In genomic region chr2:26903311-26903710, GRCm38 (mm10) we compare ENCODE assay signal across 8 mouse cellular contexts. TPM values are rescaled to one million over a fixed set of nuclear protein-coding genes. Genes with fewer than 3 reads are reported as not detected.
DNase-seq lines count a peak whose midpoint lies in the region; ATAC-seq and TF ChIP-seq lines count a peak whose summit lies in the region.

No protein-coding gene starts in this region.

- peak overlapping the region; percentile 60 for H3K9ac ChIP-seq in heart, adult 2 months (ENCODE audit: low read depth, low read length)
- peak overlapping the region; percentile 90 for H3K9ac ChIP-seq in liver, embryonic 11.5 days (ENCODE audit: low read depth, low read length)
- peak overlapping the region; percentile 70 for H3K9ac ChIP-seq in stomach, postnatal 0 days (ENCODE audit: low read length)

- no peak for ATAC-seq in liver, embryonic 11.5 days (replicated peaks; ENCODE audit: low FRiP score)
- ATAC-seq in stomach, postnatal 0 days (ENCODE audit: low FRiP score, low TSS enrichment) = no peak

- no peaks in the 10 kb centered on the region; the same call in 1 of the 2 replicates for H3K79me2 ChIP-seq in heart, adult 2 months (replicated peaks; ENCODE audit: control insufficient read depth, insufficient read depth, low read length)

- H3K27me3 ChIP-seq in heart, adult 2 months (ENCODE audit: control insufficient read depth, insufficient read depth, low read length) = no peaks in the 10 kb centered on the region
- no peaks in the 10 kb centered on the region for H3K27me3 ChIP-seq in thymus, adult 2 months (ENCODE audit: control insufficient read depth, insufficient read depth, low read length)
- no peaks in the 10 kb centered on the region for H3K27me3 ChIP-seq in liver, embryonic 11.5 days (replicated peaks; ENCODE audit: control insufficient read depth, insufficient read depth, low read length)
- no peaks in the 10 kb centered on the region for H3K27me3 ChIP-seq in stomach, postnatal 0 days (ENCODE audit: control insufficient read depth, insufficient read depth, low read length)

- H3K36me3 ChIP-seq in heart, adult 2 months (ENCODE audit: control insufficient read depth, insufficient read depth, low read length) = no peaks in the 10 kb centered on the region; the same call in 1 of the 2 replicates
- H3K36me3 ChIP-seq in thymus, adult 2 months (ENCODE audit: control insufficient read depth, insufficient read depth, low read length) = peaks cover 15% of the 10 kb centered on the region
- peaks cover 46% of the 10 kb centered on the region for H3K36me3 ChIP-seq in liver, embryonic 11.5 days (ENCODE audit: control insufficient read depth, insufficient read depth, low read length)
- H3K36me3 ChIP-seq in stomach, postnatal 0 days (ENCODE audit: control insufficient read depth, insufficient read depth, low read length) = peaks cover 22% of the 10 kb centered on the region

- intact Hi-C loops in heart, adult 2 months (cut with DNase I) = loop anchor here (2.0 to 10.0 kb wide), 3 partner anchors 61 to 459 kb away; partner anchors contain the start of genes Rexo4 and Sec16a

- H3K4me3 ChIP-seq in heart, adult 2 months = peak overlapping the region; percentile 75
- H3K4me3 ChIP-seq in thymus, adult 2 months (ENCODE audit: control insufficient read depth, insufficient read depth, low read length) = peak overlapping the region; percentile 69
- H3K4me3 ChIP-seq in liver, embryonic 11.5 days (ENCODE audit: low read depth, low read length) = peak overlapping the region; percentile 89
- H3K4me3 ChIP-seq in stomach, postnatal 0 days (ENCODE audit: low read depth, low read length) = peak overlapping the region; percentile 60

- 6% methylated on average over 7 of the region's 7 CpGs for WGBS in heart, adult 2 months
- 8% methylated on average over 7 of the region's 7 CpGs for WGBS in thymus, adult 2 months
- 17% methylated on average over 7 of the region's 7 CpGs for WGBS in liver, embryonic 11.5 days
- WGBS in stomach, postnatal 0 days = 10% methylated on average over 7 of the region's 7 CpGs

- peak overlapping the region; percentile 83 for H3K27ac ChIP-seq in heart, adult 2 months
- peak overlapping the region; percentile 70 for H3K27ac ChIP-seq in thymus, adult 2 months (ENCODE audit: control insufficient read depth, insufficient read depth, low read length)
- peak overlapping the region; percentile 73 for H3K27ac ChIP-seq in liver, embryonic 11.5 days (ENCODE audit: low read depth, low read length)
- H3K27ac ChIP-seq in stomach, postnatal 0 days (replicated peaks) = peak overlapping the region; percentile 88

- peak overlapping the region; percentile 90 for H3K4me2 ChIP-seq in liver, embryonic 11.5 days
- H3K4me2 ChIP-seq in stomach, postnatal 0 days (replicated peaks; ENCODE audit: low read depth) = peak overlapping the region; percentile 75

- no peak for TF ChIP-seq EP300 in heart, adult 2 months (IDR thresholded peaks at IDR 0.05; ENCODE audit: insufficient read depth, low read depth, low read length)
- TF ChIP-seq EP300 in stomach, postnatal 0 days (optimal IDR thresholded peaks at IDR 0.05) = no peak

- H3K4me1 ChIP-seq in heart, adult 2 months (ENCODE audit: control insufficient read depth, insufficient read depth, low read length) = peaks cover 6% of the 10 kb centered on the region
- peaks cover 18% of the 10 kb centered on the region for H3K4me1 ChIP-seq in thymus, adult 2 months (replicated peaks; ENCODE audit: control insufficient read depth, insufficient read depth, low read length)
- H3K4me1 ChIP-seq in liver, embryonic 11.5 days (replicated peaks; ENCODE audit: control insufficient read depth, insufficient read depth, low read length) = peaks cover 19% of the 10 kb centered on the region
- H3K4me1 ChIP-seq in stomach, postnatal 0 days (replicated peaks; ENCODE audit: control insufficient read depth, insufficient read depth) = peaks cover 8% of the 10 kb centered on the region

- DNase-seq in heart, adult 2 months = no peak
- DNase-seq in heart, postnatal 4 days = no peak
- no peak for DNase-seq in thymus, adult 2 months
- no peak for DNase-seq in thymus, postnatal 0 days (ENCODE audit: low spot score)
- DNase-seq in liver, embryonic 11.5 days (ENCODE audit: low spot score) = no peak
- no peak for DNase-seq in stomach, postnatal 0 days (ENCODE audit: low spot score)
- no peak for DNase-seq in cerebellum, adult 11 months
- no peak for DNase-seq in spleen, postnatal 36 days (ENCODE audit: low spot score in 2 of 2)

- TF ChIP-seq CTCF in heart, adult 2 months (IDR thresholded peaks at IDR 0.05) = no peak
- no peak for TF ChIP-seq CTCF in thymus, adult 2 months (IDR thresholded peaks at IDR 0.05; ENCODE audit: borderline replicate concordance, control insufficient read depth, extremely low read depth, insufficient read depth, low read length, poor library complexity)
- TF ChIP-seq CTCF in stomach, postnatal 0 days (IDR thresholded peaks at IDR 0.05; ENCODE audit: low read depth) = no peak

- TF ChIP-seq POLR2A in heart, adult 2 months (IDR thresholded peaks at IDR 0.05; ENCODE audit: insufficient read depth, low read depth, low read length) = no peak
- TF ChIP-seq POLR2A in thymus, adult 2 months (IDR thresholded peaks at IDR 0.05; ENCODE audit: control insufficient read depth, extremely low read depth, insufficient read depth, low read length, poor library complexity) = no peak

- no peaks in the 10 kb centered on the region for H3K9me3 ChIP-seq in liver, embryonic 11.5 days (ENCODE audit: control insufficient read depth, low read length)
- no peaks in the 10 kb centered on the region for H3K9me3 ChIP-seq in stomach, postnatal 0 days (ENCODE audit: control insufficient read depth, low read length)

RNA-seq across cellular contexts. Expression of gene Surf6, which starts 0.6 kb away (rescaled TPM):
- 10 to 100 TPM; 12.7 to 13.2 TPM for total RNA-seq in heart, adult 2 months (2021)
- 4.4 and 8.7 TPM in 2 replicates for polyA plus RNA-seq in heart, adult 2 months (2012; rRNA removed)
- total RNA-seq in heart, postnatal 4 days (2021) = 10 to 100 TPM; 14.7 to 15.7 TPM
- 20.8 and 23.1 TPM in 2 replicates for polyA plus RNA-seq in thymus, adult 2 months (2012; rRNA removed)
- polyA plus RNA-seq in thymus, postnatal 0 days (2015; fragmentation: Nextera tagmentation; extraction: Ambion mirVana) = 31.4 and 31.6 TPM in 2 replicates
- 15.8 and 16.8 TPM in 2 replicates for polyA plus RNA-seq in liver, embryonic 11.5 days (2014; fragmentation: Nextera tagmentation; extraction: Ambion mirVana)
- 12.5 and 12.8 TPM in 2 replicates for polyA plus RNA-seq in stomach, postnatal 0 days (2015; fragmentation: Nextera tagmentation; extraction: Ambion mirVana)

RNA-seq across cellular contexts. Expression of gene Med22, which starts 7.2 kb away (rescaled TPM):
- 10 to 100 TPM; 20.7 to 26.0 TPM for total RNA-seq in heart, adult 2 months (2021)
- 26.0 and 37.9 TPM in 2 replicates for polyA plus RNA-seq in heart, adult 2 months (2012; rRNA removed)
- 10 to 100 TPM; 30.2 to 36.1 TPM for total RNA-seq in heart, postnatal 4 days (2021)
- polyA plus RNA-seq in thymus, adult 2 months (2012; rRNA removed) = 39.0 and 46.5 TPM in 2 replicates
- polyA plus RNA-seq in thymus, postnatal 0 days (2015; fragmentation: Nextera tagmentation; extraction: Ambion mirVana) = 28.5 and 30.7 TPM in 2 replicates
- 34.8 and 39.1 TPM in 2 replicates for polyA plus RNA-seq in liver, embryonic 11.5 days (2014; fragmentation: Nextera tagmentation; extraction: Ambion mirVana)
- polyA plus RNA-seq in stomach, postnatal 0 days (2015; fragmentation: Nextera tagmentation; extraction: Ambion mirVana) = 22.5 and 23.9 TPM in 2 replicates

RNA-seq across cellular contexts. Expression of gene Rpl7a, which starts 7.3 kb away (rescaled TPM):
- 100 to 1,000 TPM; 266 to 312 TPM for total RNA-seq in heart, adult 2 months (2021)
- 431 and 478 TPM in 2 replicates for polyA plus RNA-seq in heart, adult 2 months (2012; rRNA removed)
- 100 to 1,000 TPM; 414 to 433 TPM for total RNA-seq in heart, postnatal 4 days (2021)
- 799 and 817 TPM in 2 replicates for polyA plus RNA-seq in thymus, adult 2 months (2012; rRNA removed)
- 763 and 778 TPM in 2 replicates for polyA plus RNA-seq in thymus, postnatal 0 days (2015; fragmentation: Nextera tagmentation; extraction: Ambion mirVana)
- polyA plus RNA-seq in liver, embryonic 11.5 days (2014; fragmentation: Nextera tagmentation; extraction: Ambion mirVana) = 874 and 991 TPM in 2 replicates
- 477 and 505 TPM in 2 replicates for polyA plus RNA-seq in stomach, postnatal 0 days (2015; fragmentation: Nextera tagmentation; extraction: Ambion mirVana)

RNA-seq across cellular contexts. Expression of gene Surf2, which starts 12.9 kb away (rescaled TPM):
- total RNA-seq in heart, adult 2 months (2021) = 10 to 100 TPM; 15.2 to 16.8 TPM
- 21.6 and 22.7 TPM in 2 replicates for polyA plus RNA-seq in heart, adult 2 months (2012; rRNA removed)
- 10 to 100 TPM; 16.4 to 17.4 TPM for total RNA-seq in heart, postnatal 4 days (2021)
- polyA plus RNA-seq in thymus, adult 2 months (2012; rRNA removed) = 33.8 and 36.4 TPM in 2 replicates
- polyA plus RNA-seq in thymus, postnatal 0 days (2015; fragmentation: Nextera tagmentation; extraction: Ambion mirVana) = 46.7 and 48.3 TPM in 2 replicates
- 61.5 and 64.7 TPM in 2 replicates for polyA plus RNA-seq in liver, embryonic 11.5 days (2014; fragmentation: Nextera tagmentation; extraction: Ambion mirVana)
- polyA plus RNA-seq in stomach, postnatal 0 days (2015; fragmentation: Nextera tagmentation; extraction: Ambion mirVana) = 26.2 and 26.5 TPM in 2 replicates

RNA-seq across cellular contexts. Expression of gene Surf1, which starts 13.0 kb away (rescaled TPM):
- total RNA-seq in heart, adult 2 months (2021) = 10 to 100 TPM; 49.7 to 68.0 TPM
- 49.9 and 51.7 TPM in 2 replicates for polyA plus RNA-seq in heart, adult 2 months (2012; rRNA removed)
- 10 to 100 TPM; 40.7 to 41.9 TPM for total RNA-seq in heart, postnatal 4 days (2021)
- 72.7 and 78.5 TPM in 2 replicates for polyA plus RNA-seq in thymus, adult 2 months (2012; rRNA removed)
- 76.9 and 78.2 TPM in 2 replicates for polyA plus RNA-seq in thymus, postnatal 0 days (2015; fragmentation: Nextera tagmentation; extraction: Ambion mirVana)
- polyA plus RNA-seq in liver, embryonic 11.5 days (2014; fragmentation: Nextera tagmentation; extraction: Ambion mirVana) = 56.5 and 58.3 TPM in 2 replicates
- 64.7 and 68.2 TPM in 2 replicates for polyA plus RNA-seq in stomach, postnatal 0 days (2015; fragmentation: Nextera tagmentation; extraction: Ambion mirVana)
